Mouse (Mus musculus) embryonic fibroblast, embryonic 13.5 days (primary cell): ENCODE measurements around the gene Polr3g.

Experiments used
- CTCF ChIP-seq: IDR thresholded peaks from 2 replicates; pipeline ENCODE4 v1.5.1; 2011; ENCODE audit warnings: mild to moderate bottlenecking, control low read depth, low read length, moderate library complexity, borderline replicate concordance; ENCODE audit not compliant: insufficient read depth
- POLR2A ChIP-seq: IDR thresholded peaks from 2 replicates; pipeline ENCODE4 v1.6.1; 2011; ENCODE audit warnings: low read depth, mild to moderate bottlenecking, control low read depth, low read length, moderate library complexity

DNA sequence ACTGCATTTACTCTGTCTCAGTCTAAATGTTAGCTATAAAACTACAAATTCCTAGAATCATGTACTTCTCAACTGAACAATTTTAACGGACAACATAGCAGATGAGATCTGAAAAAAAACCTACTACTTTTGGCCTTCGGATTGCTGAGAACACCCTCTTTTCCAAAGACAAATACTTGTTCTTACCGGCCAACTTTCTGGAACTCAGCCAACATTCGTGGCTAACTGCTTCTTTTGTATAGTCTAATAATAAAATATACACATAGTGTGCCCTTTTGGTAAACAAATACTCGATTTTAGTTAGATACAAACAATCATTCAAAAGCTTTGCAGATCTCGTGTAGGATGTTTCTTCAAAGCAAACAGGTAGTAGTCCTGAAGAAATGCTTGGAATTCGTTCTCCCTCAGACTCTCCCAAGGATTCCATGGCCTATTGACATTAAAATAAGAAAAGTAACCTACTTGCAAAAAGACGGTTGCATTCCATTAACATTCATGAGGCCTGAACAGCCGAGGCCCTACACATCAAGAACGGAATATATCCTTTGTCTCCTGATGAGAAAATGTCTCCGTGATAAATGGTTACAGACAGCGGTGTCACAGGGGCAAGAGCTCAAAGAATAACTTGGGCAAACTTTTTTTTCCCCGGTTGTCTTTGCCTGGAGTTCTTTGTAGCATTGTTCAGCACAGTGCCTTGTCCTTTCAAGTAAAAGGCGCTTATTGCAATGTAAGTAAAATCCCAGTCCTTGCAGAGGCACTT, 54.5 kb downstream of the Polr3g start:
- TF ChIP-seq POLR2A, result no peak
- TF ChIP-seq CTCF, result no peak
